In the genomic region with DNA sequence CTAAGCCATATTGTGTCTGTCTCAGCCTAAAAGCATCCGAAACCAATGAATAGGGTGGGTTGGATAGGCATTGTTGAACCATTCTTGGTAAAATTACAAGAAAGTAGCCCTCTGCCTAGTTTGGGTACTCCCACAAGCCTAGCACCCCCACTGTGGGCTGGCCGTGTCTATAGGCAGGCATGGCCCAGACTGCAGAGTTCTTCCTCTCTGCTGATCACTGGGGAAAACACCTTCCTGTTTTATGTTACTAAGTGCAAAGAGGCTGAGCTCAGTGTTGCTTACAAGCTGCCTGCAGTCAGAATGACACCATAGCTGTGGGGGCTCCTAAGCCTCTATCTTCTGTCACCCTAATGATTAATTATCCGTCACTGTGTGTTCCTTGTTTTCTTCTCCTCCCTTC, we compare ENCODE assay signal across 14 mouse cellular contexts. TPM values are rescaled to one million over a fixed set of nuclear protein-coding genes. Genes with fewer than 3 reads are reported as not detected.
DNase-seq lines count a peak whose midpoint lies in the region; ATAC-seq and TF ChIP-seq lines count a peak whose summit lies in the region.
"Had no signal": no experiment of that assay in that cellular context is flagged by ENCODE, and none has a peak within 500 bp of the region (broad histone marks: within the 10 kb centered on the region; RNA-seq: fewer than 3 reads in every experiment).

No protein-coding gene starts in this region.

- H3K4me3 ChIP-seq in hindbrain, embryonic 13.5 days = peak overlapping the region; percentile 17
- no peak overlapping the region for H3K4me3 ChIP-seq in hindbrain, embryonic 11.5 days (ENCODE audit: low read depth, low read length)
- no peak overlapping the region for H3K4me3 ChIP-seq in CH12.LX (replicated peaks in 1 of 3; ENCODE audit: low read depth in 2 of 3, low read length in 2 of 3, poor library complexity in 1 of 3)
- H3K4me3 ChIP-seq in hindbrain, embryonic 16.5 days (ENCODE audit: low read length) = no peak overlapping the region
- no peak overlapping the region for H3K4me3 ChIP-seq in neural tube, embryonic 14.5 days (ENCODE audit: low read depth, low read length)
- no peak overlapping the region for H3K4me3 ChIP-seq in layer of hippocampus, adult 2 months
- H3K4me3 ChIP-seq: embryonic facial prominence, embryonic 13.5 days; liver, embryonic 13.5 days had no signal

- no peak overlapping the region for H3K27ac ChIP-seq in hindbrain, embryonic 13.5 days
- no peak overlapping the region for H3K27ac ChIP-seq in hindbrain, embryonic 11.5 days (ENCODE audit: low read depth, low read length)
- H3K27ac ChIP-seq in CH12.LX (ENCODE audit: insufficient read depth, low read depth) = no peak overlapping the region
- no peak overlapping the region for H3K27ac ChIP-seq in hindbrain, embryonic 16.5 days (ENCODE audit: low read depth, low read length)
- no peak overlapping the region for H3K27ac ChIP-seq in neural tube, embryonic 14.5 days (ENCODE audit: low read depth, low read length)
- H3K27ac ChIP-seq in layer of hippocampus, adult 2 months = no peak overlapping the region
- H3K27ac ChIP-seq: embryonic facial prominence, embryonic 13.5 days; liver, embryonic 13.5 days had no signal

- in situ Hi-C loops in CH12.LX (cut with MboI; ENCODE audit: low pct_ligation_motif_present, low pct_unique_long_range_greater_than_20kb, low sequenced_read_pairs) = no loop called here

- TF ChIP-seq POLR2A in CH12.LX (IDR thresholded peaks at IDR 0.05; ENCODE audit: low read depth, low read length) = no peak

- peak overlapping the region; percentile 65 for H3K4me2 ChIP-seq in hindbrain, embryonic 13.5 days
- H3K4me2 ChIP-seq in hindbrain, embryonic 11.5 days (replicated peaks; ENCODE audit: low read depth, low read length) = no peak overlapping the region
- no peak overlapping the region for H3K4me2 ChIP-seq in CH12.LX (ENCODE audit: insufficient read depth, low read depth, poor library complexity, severe bottlenecking)
- H3K4me2 ChIP-seq in hindbrain, embryonic 16.5 days (ENCODE audit: low read length) = peak overlapping the region; percentile 42
- H3K4me2 ChIP-seq in neural tube, embryonic 14.5 days (ENCODE audit: low read depth, low read length) = peak overlapping the region; percentile 19
- H3K4me2 ChIP-seq: embryonic facial prominence, embryonic 13.5 days; liver, embryonic 13.5 days had no signal

- H3K9me3 ChIP-seq in hindbrain, embryonic 13.5 days = no peaks in the 10 kb centered on the region
- H3K9me3 ChIP-seq in hindbrain, embryonic 11.5 days (ENCODE audit: control insufficient read depth, low read length) = no peaks in the 10 kb centered on the region
- no peaks in the 10 kb centered on the region for H3K9me3 ChIP-seq in CH12.LX (replicated peaks; ENCODE audit: low read length)
- H3K9me3 ChIP-seq in hindbrain, embryonic 16.5 days (ENCODE audit: control insufficient read depth, low read length) = no peaks in the 10 kb centered on the region
- H3K9me3 ChIP-seq in neural tube, embryonic 14.5 days (ENCODE audit: control insufficient read depth, low read length) = no peaks in the 10 kb centered on the region
- H3K9me3 ChIP-seq: embryonic facial prominence, embryonic 13.5 days; liver, embryonic 13.5 days had no signal

- H3K9ac ChIP-seq in hindbrain, embryonic 13.5 days = peak overlapping the region; percentile 39; the same call in 1 of the 2 replicates
- H3K9ac ChIP-seq in hindbrain, embryonic 11.5 days (ENCODE audit: low read depth, low read length) = no peak overlapping the region
- H3K9ac ChIP-seq in CH12.LX (ENCODE audit: insufficient read depth, low read depth) = no peak overlapping the region
- no peak overlapping the region for H3K9ac ChIP-seq in hindbrain, embryonic 16.5 days (ENCODE audit: low read depth, low read length)
- H3K9ac ChIP-seq in neural tube, embryonic 14.5 days (replicated peaks; ENCODE audit: low read depth, low read length) = no peak overlapping the region
- H3K9ac ChIP-seq: embryonic facial prominence, embryonic 13.5 days; liver, embryonic 13.5 days had no signal

- ATAC-seq in hindbrain, embryonic 13.5 days (ENCODE audit: low FRiP score) = no peak
- no peak for ATAC-seq in hindbrain, embryonic 11.5 days (ENCODE audit: low FRiP score)
- no peak for ATAC-seq in hindbrain, embryonic 16.5 days
- no peak for ATAC-seq in neural tube, embryonic 14.5 days (ENCODE audit: low read depth)

- H3K79me2 ChIP-seq in CH12.LX (replicated peaks; ENCODE audit: control insufficient read depth, extremely low read depth, insufficient read depth, poor library complexity, severe bottlenecking) = no peaks in the 10 kb centered on the region

- dilution Hi-C loops in CH12.LX (cut with MboI; ENCODE audit: extremely low pct_ligation_motif_present, extremely low pct_unique_long_range_greater_than_20kb, low sequenced_read_pairs) = no loop called here

- no peak for TF ChIP-seq EP300 in CH12.LX (IDR thresholded peaks at IDR 0.05; ENCODE audit: low read length)

- DNase-seq in hindbrain, embryonic 11.5 days (ENCODE audit: low spot score) = no peak
- DNase-seq in CH12.LX (ENCODE audit: extremely low read depth) = peak; percentile 29
- DNase-seq in heart, adult 8-10 months (ENCODE audit: low spot score) = no peak
- no peak for DNase-seq in heart, postnatal 14 days
- DNase-seq in layer of hippocampus, adult 2 months (ENCODE audit: low spot score in 2 of 2) = no peak
- DNase-seq: cerebellum, postnatal 36 days; gastrocnemius, postnatal 25 days; kidney, adult 18-20 months; liver, embryonic 13.5 days; right cerebral cortex, postnatal 14 days had no signal

- no peaks in the 10 kb centered on the region for H3K27me3 ChIP-seq in hindbrain, embryonic 13.5 days
- H3K27me3 ChIP-seq in hindbrain, embryonic 11.5 days (ENCODE audit: control insufficient read depth, insufficient read depth, low read length) = no peaks in the 10 kb centered on the region
- no peaks in the 10 kb centered on the region for H3K27me3 ChIP-seq in CH12.LX (replicated peaks)
- no peaks in the 10 kb centered on the region for H3K27me3 ChIP-seq in hindbrain, embryonic 16.5 days (replicated peaks; ENCODE audit: control insufficient read depth, insufficient read depth, low read length)
- H3K27me3 ChIP-seq in neural tube, embryonic 14.5 days (ENCODE audit: control insufficient read depth, insufficient read depth, low read length) = no peaks in the 10 kb centered on the region
- H3K27me3 ChIP-seq: embryonic facial prominence, embryonic 13.5 days had no signal

- WGBS in hindbrain, embryonic 13.5 days = 64% methylated on average over 3 of the region's 3 CpGs
- 63% methylated on average over 3 of the region's 3 CpGs for WGBS in hindbrain, embryonic 11.5 days
- 57% methylated on average over 3 of the region's 3 CpGs for WGBS in hindbrain, embryonic 16.5 days
- 65% methylated on average over 3 of the region's 3 CpGs for WGBS in neural tube, embryonic 14.5 days

- peaks cover 23% of the 10 kb centered on the region for H3K4me1 ChIP-seq in hindbrain, embryonic 13.5 days (replicated peaks)
- H3K4me1 ChIP-seq in hindbrain, embryonic 11.5 days (replicated peaks; ENCODE audit: control insufficient read depth, insufficient read depth, low read length) = no peaks in the 10 kb centered on the region
- H3K4me1 ChIP-seq in CH12.LX (ENCODE audit: control insufficient read depth in 1 of 2, insufficient read depth in 2 of 2) = peaks cover 0 to 21% of the 10 kb centered on the region in 2 experiments; a peak in 3 of 4 replicates
- H3K4me1 ChIP-seq in hindbrain, embryonic 16.5 days (ENCODE audit: control insufficient read depth, insufficient read depth, low read depth, low read length) = peaks cover 11% of the 10 kb centered on the region
- peaks cover 5% of the 10 kb centered on the region; the same call in 1 of the 2 replicates for H3K4me1 ChIP-seq in neural tube, embryonic 14.5 days (ENCODE audit: control insufficient read depth, insufficient read depth, low read length)
- H3K4me1 ChIP-seq: embryonic facial prominence, embryonic 13.5 days; liver, embryonic 13.5 days had no signal

- no peaks in the 10 kb centered on the region for H3K36me3 ChIP-seq in hindbrain, embryonic 13.5 days
- no peaks in the 10 kb centered on the region for H3K36me3 ChIP-seq in hindbrain, embryonic 11.5 days (ENCODE audit: control insufficient read depth, insufficient read depth, low read length)
- H3K36me3 ChIP-seq in CH12.LX (replicated peaks in 1 of 2; ENCODE audit: control insufficient read depth in 1 of 2, insufficient read depth in 1 of 2, low read length in 1 of 2) = no peaks in the 10 kb centered on the region
- H3K36me3 ChIP-seq in hindbrain, embryonic 16.5 days (ENCODE audit: control insufficient read depth, insufficient read depth, low read length) = no peaks in the 10 kb centered on the region
- no peaks in the 10 kb centered on the region for H3K36me3 ChIP-seq in neural tube, embryonic 14.5 days (ENCODE audit: control insufficient read depth, insufficient read depth, low read length)
- H3K36me3 ChIP-seq: embryonic facial prominence, embryonic 13.5 days; liver, embryonic 13.5 days had no signal

- TF ChIP-seq RAD21 in CH12.LX (IDR thresholded peaks at IDR 0.05; ENCODE audit: low read depth, low read length) = no peak

- no peak for TF ChIP-seq CTCF in CH12.LX (conservative IDR thresholded peaks at IDR 0.05 in 1 of 2, IDR thresholded peaks at IDR 0.05 in 1 of 2; ENCODE audit: low read depth in 2 of 2, low read length in 2 of 2)
- no peak for TF ChIP-seq CTCF in layer of hippocampus, adult 2 months (conservative IDR thresholded peaks at IDR 0.05)

- intact Hi-C loops in heart, postnatal 14 days (cut with DNase I) = no loop called here

RNA-seq across cellular contexts. Expression of gene Rab33a, which starts 4.4 kb away (rescaled TPM):
- polyA plus RNA-seq in hindbrain, embryonic 13.5 days (2015; fragmentation: Nextera tagmentation; extraction: Ambion mirVana) = 86.1 and 94.1 TPM in 2 replicates
- 31.6 and 32.9 TPM in 2 replicates for polyA plus RNA-seq in hindbrain, embryonic 11.5 days (2014; fragmentation: Nextera tagmentation; extraction: Ambion mirVana)
- total RNA-seq in CH12.LX (2012; rRNA removed) = 0.13 TPM in 1 of 2 replicates, not detected in the other
- not detected in 2 replicates for total RNA-seq in CH12.LX (2014; rRNA removed)
- polyA plus RNA-seq in CH12.LX (2012; ENCODE audit: insufficient read length, low read depth) = not detected in 2 replicates
- polyA plus RNA-seq in hindbrain, embryonic 16.5 days (2015; fragmentation: Nextera tagmentation; extraction: Ambion mirVana) = 88.5 and 98.7 TPM in 2 replicates
- 101 and 108 TPM in 2 replicates for polyA plus RNA-seq in neural tube, embryonic 14.5 days (2014; fragmentation: Nextera tagmentation; extraction: Ambion mirVana)
- under 1 TPM in 3 of 4 experiments, not detected in 1; 0.28 to 0.40 (median 0.31) TPM for total RNA-seq in heart, adult 8-10 months (2022)
- total RNA-seq in heart, postnatal 14 days (2021) = under 1 TPM in 1 of 2 experiments, not detected in 1; 0.24 TPM
- 10 to 100 TPM; 22.1 to 24.3 TPM for total RNA-seq in layer of hippocampus, adult 2 months (2021)

RNA-seq across cellular contexts. Expression of gene Aifm1, which starts 10.1 kb away (rescaled TPM):
- 43.1 and 45.7 TPM in 2 replicates for polyA plus RNA-seq in hindbrain, embryonic 13.5 days (2015; fragmentation: Nextera tagmentation; extraction: Ambion mirVana)
- 63.6 and 78.5 TPM in 2 replicates for polyA plus RNA-seq in hindbrain, embryonic 11.5 days (2014; fragmentation: Nextera tagmentation; extraction: Ambion mirVana)
- 32.7 and 46.3 TPM in 2 replicates for total RNA-seq in CH12.LX (2012; rRNA removed)
- 30.3 and 32.0 TPM in 2 replicates for total RNA-seq in CH12.LX (2014; rRNA removed)
- 57.3 and 61.4 TPM in 2 replicates for polyA plus RNA-seq in CH12.LX (2012; ENCODE audit: insufficient read length, low read depth)
- polyA plus RNA-seq in hindbrain, embryonic 16.5 days (2015; fragmentation: Nextera tagmentation; extraction: Ambion mirVana) = 42.1 and 45.1 TPM in 2 replicates
- polyA plus RNA-seq in neural tube, embryonic 14.5 days (2014; fragmentation: Nextera tagmentation; extraction: Ambion mirVana) = 33.5 and 42.2 TPM in 2 replicates
- total RNA-seq in heart, adult 8-10 months (2022) = 100 to 1,000 TPM in 1 of 4 experiments, 10 to 100 TPM in 3; 88.6 to 105 (median 94.1) TPM
- 100 to 1,000 TPM in 1 of 2 experiments, 10 to 100 TPM in 1; 91.4 to 105 TPM for total RNA-seq in heart, postnatal 14 days (2021)
- total RNA-seq in layer of hippocampus, adult 2 months (2021) = 10 to 100 TPM; 27.8 to 29.0 TPM

Comparison
In these comparisons a context has a peak if more than half of its experiments do, and no peak if none do; other contexts are left out.
1. H3K4me2 ChIP-seq: peak in hindbrain, embryonic 13.5 days (single experiment), hindbrain, embryonic 16.5 days (single experiment) and neural tube, embryonic 14.5 days (single experiment); none in hindbrain, embryonic 11.5 days (single experiment) and CH12.LX (single experiment).
2. RNA of gene Rab33a, which starts 4.4 kb away (polyA plus RNA-seq): 101 to 108 TPM in neural tube, embryonic 14.5 days, 88.5 to 98.7 TPM in hindbrain, embryonic 16.5 days, 86.1 to 94.1 TPM in hindbrain, embryonic 13.5 days and 31.6 to 32.9 TPM in hindbrain, embryonic 11.5 days; not detected in CH12.LX; every median in the first group is over 10 times any median in the second.